In genomic region chr11:36592471-36592870, GRCm38 (mm10) we compare ENCODE assay signal across 24 mouse cellular contexts.
"Had no signal": no experiment of that assay in that cellular context is flagged by ENCODE, and none has a peak within 500 bp of the region (broad histone marks: within the 10 kb centered on the region; RNA-seq: fewer than 3 reads in every experiment).

No protein-coding gene starts in this region.

- H3K27ac ChIP-seq: gastrocnemius, adult 2 months; heart, embryonic 13.5 days; heart, embryonic 15.5 days; hindbrain, embryonic 13.5 days; hindbrain, embryonic 15.5 days; hindbrain, postnatal 0 days; limb, embryonic 13.5 days; limb, embryonic 15.5 days; liver, embryonic 12.5 days; liver, embryonic 14.5 days had no signal

- ATAC-seq: hindbrain, postnatal 0 days; intestine, embryonic 16.5 days; liver, embryonic 12.5 days had no signal

- H3K27me3 ChIP-seq: heart, embryonic 13.5 days; heart, embryonic 15.5 days; hindbrain, embryonic 13.5 days; hindbrain, embryonic 15.5 days; limb, embryonic 13.5 days; limb, embryonic 15.5 days; liver, embryonic 12.5 days had no signal

- DNase-seq: gastrocnemius, adult 2 months; gastrocnemius, postnatal 10 days; gastrocnemius, postnatal 25 days; heart, adult 18-20 months; heart, postnatal 14 days; heart, postnatal 36 days; kidney, adult 11 months; kidney, adult 8-10 months; kidney, postnatal 14 days; kidney, postnatal 36 days; layer of hippocampus, adult 9-11 months; layer of hippocampus, postnatal 36 days; left cerebral cortex, postnatal 4 days had no signal

- H3K9me3 ChIP-seq: heart, embryonic 13.5 days; heart, embryonic 15.5 days; hindbrain, embryonic 13.5 days; hindbrain, embryonic 15.5 days; limb, embryonic 13.5 days; limb, embryonic 15.5 days; liver, embryonic 12.5 days had no signal

- H3K36me3 ChIP-seq: heart, embryonic 13.5 days; heart, embryonic 15.5 days; hindbrain, embryonic 13.5 days; hindbrain, embryonic 15.5 days; limb, embryonic 13.5 days; limb, embryonic 15.5 days; liver, embryonic 12.5 days had no signal

- H3K4me3 ChIP-seq: gastrocnemius, adult 2 months; heart, embryonic 13.5 days; heart, embryonic 15.5 days; hindbrain, embryonic 13.5 days; hindbrain, embryonic 15.5 days; limb, embryonic 13.5 days; limb, embryonic 15.5 days; liver, embryonic 12.5 days had no signal

- H3K9ac ChIP-seq: heart, embryonic 13.5 days; heart, embryonic 15.5 days; hindbrain, embryonic 13.5 days; hindbrain, embryonic 15.5 days; limb, embryonic 13.5 days; limb, embryonic 15.5 days; liver, embryonic 12.5 days; liver, embryonic 14.5 days had no signal

- H3K4me1 ChIP-seq: liver, embryonic 12.5 days had no signal

- H3K4me2 ChIP-seq: heart, embryonic 11.5 days; heart, embryonic 13.5 days; heart, embryonic 15.5 days; hindbrain, embryonic 13.5 days; hindbrain, embryonic 15.5 days; limb, embryonic 13.5 days; limb, embryonic 15.5 days; liver, embryonic 12.5 days had no signal
